Mouse (Mus musculus) cerebellum, adult 18-20 months (tissue): ENCODE results near the gene Ptprf.

Experiments used
- DNase-seq, 2 experiments: peaks; one replicate each; pipeline ENCODE4 v3.0.0; 2021

Gene Ptprf

GRCm38 (mm10) chr4:118257416-118257815, 33.8 kb downstream of the Ptprf start:
- no peak for DNase-seq

- no peak for DNase-seq
Measured at GRCm38 (mm10) chr4:118256217-118256616, 35.0 kb downstream of the Ptprf start.

GRCm38 (mm10) chr4:118254953-118255352, 36.3 kb downstream of the Ptprf start:
- no peak for DNase-seq

GRCm38 (mm10) chr4:118247323-118247722, 43.9 kb downstream of the Ptprf start:
- no peak for DNase-seq

GRCm38 (mm10) chr4:118245847-118246246, 45.4 kb downstream of the Ptprf start:
- no peak for DNase-seq

- no peak for DNase-seq
Measured at GRCm38 (mm10) chr4:118243791-118244190, 47.4 kb downstream of the Ptprf start.

GRCm38 (mm10) chr4:118243298-118243697, 47.9 kb downstream of the Ptprf start:
- no peak for DNase-seq

- peak; percentile 12 to 31 for DNase-seq
Measured at GRCm38 (mm10) chr4:118239960-118240689, 51.1 kb downstream of the Ptprf start.

GRCm38 (mm10) chr4:118238666-118239065, 52.5 kb downstream of the Ptprf start:
- no peak for DNase-seq

- no peak for DNase-seq
Measured at GRCm38 (mm10) chr4:118236871-118237270, 54.3 kb downstream of the Ptprf start.

GRCm38 (mm10) chr4:118234711-118235388, 56.4 kb downstream of the Ptprf start:
- no peak for DNase-seq

GRCm38 (mm10) chr4:118233886-118234285, 57.3 kb downstream of the Ptprf start:
- no peak for DNase-seq

GRCm38 (mm10) chr4:118231861-118232260, 59.3 kb downstream of the Ptprf start:
- DNase-seq, result no peak

- DNase-seq, result no peak
Measured at GRCm38 (mm10) chr4:118229035-118229770, 62.0 kb downstream of the Ptprf start.

GRCm38 (mm10) chr4:118227398-118227797, 63.8 kb downstream of the Ptprf start:
- DNase-seq, result no peak

GRCm38 (mm10) chr4:118221261-118221660, 69.9 kb downstream of the Ptprf start:
- DNase-seq, result peak in 1 of 2 experiments; percentile 18

GRCm38 (mm10) chr4:118220756-118221155, 70.4 kb downstream of the Ptprf start:
- DNase-seq, result no peak

GRCm38 (mm10) chr4:118219487-118219886, 71.7 kb downstream of the Ptprf start:
- DNase-seq, result no peak

GRCm38 (mm10) chr4:118218521-118218920, 72.7 kb downstream of the Ptprf start:
- DNase-seq, result no peak

GRCm38 (mm10) chr4:118216726-118217595, 74.2 kb downstream of the Ptprf start:
- DNase-seq, result peak; percentile 59 to 64

- DNase-seq, result no peak
Measured at GRCm38 (mm10) chr4:118214891-118215290, 76.3 kb downstream of the Ptprf start.

GRCm38 (mm10) chr4:118206918-118207640, 84.1 kb downstream of the Ptprf start:
- no peak for DNase-seq
